Mouse (Mus musculus) spleen, adult 18-20 months (tissue): ENCODE measurements at regions not wholly inside any gene's neighbourhood (a gene's known extent, or its start where the extent isn't known, plus 50 kb on each side); places are given as distances from the start of the nearest gene placed in this dataset.
A peak's percentile ranks its signal among the peaks of the same experiment; 100 is the strongest.
"Not testable (repeated sequence)": the region's sequence is repeated elsewhere in the genome, so short reads cannot be mapped to it uniquely, and the experiment has no call there.

ENCODE experiments used
- DNase-seq, 2 experiments: peaks; one replicate each; pipeline ENCODE4 v3.0.0; 2022; ENCODE audit warnings: mixed read lengths in 2 of 2

DNA sequence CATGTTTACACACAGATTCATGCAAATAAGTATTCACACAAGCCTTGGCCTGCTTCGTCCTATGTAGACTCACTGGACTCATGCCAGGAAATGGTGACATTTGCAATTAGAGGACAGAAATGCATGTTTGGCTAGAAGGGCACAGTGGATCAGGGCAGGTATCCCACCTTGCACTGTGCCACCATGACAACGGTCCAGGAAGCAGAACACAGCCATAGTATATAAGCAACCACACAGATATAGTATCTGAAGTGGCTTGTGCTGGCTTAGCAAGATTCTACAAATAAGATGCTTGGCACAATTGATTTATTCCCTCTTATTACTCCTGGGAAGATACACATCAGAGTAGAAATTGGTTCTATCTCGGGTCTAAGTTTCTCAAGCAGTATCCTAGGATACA is 218.0 kb downstream of the Unc5cl start:
- no peak for DNase-seq

DNA sequence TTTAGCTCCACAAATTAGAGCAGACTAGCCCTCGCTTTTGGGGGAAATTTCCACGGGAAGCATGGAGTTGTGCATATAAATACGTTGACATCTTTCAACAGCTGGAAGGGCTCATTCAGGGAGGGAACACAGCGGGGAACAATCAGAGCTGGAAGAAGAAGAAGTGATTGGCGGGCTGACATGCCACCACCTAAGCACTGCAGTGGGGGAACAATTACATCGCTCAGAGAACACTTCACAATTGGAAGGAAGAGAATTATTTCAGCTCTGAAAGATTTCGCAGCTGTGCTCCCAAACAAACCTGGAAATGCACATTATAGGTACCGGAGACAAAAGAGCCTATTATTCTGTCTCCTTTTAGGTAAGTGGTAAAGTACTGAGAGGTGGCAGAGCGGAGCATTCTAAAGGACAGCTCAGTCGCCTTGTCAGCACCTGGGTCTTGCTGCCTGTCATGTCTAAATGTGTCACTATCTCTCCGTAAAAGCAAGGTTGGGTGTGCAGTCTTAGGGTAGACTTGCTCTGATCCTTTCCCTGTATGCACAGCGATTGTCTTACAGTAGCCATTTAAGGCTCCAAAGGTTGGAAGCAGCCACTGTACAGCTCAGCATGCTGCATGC is 223.6 kb downstream of the Unc5cl start:
- no peak for DNase-seq

DNA sequence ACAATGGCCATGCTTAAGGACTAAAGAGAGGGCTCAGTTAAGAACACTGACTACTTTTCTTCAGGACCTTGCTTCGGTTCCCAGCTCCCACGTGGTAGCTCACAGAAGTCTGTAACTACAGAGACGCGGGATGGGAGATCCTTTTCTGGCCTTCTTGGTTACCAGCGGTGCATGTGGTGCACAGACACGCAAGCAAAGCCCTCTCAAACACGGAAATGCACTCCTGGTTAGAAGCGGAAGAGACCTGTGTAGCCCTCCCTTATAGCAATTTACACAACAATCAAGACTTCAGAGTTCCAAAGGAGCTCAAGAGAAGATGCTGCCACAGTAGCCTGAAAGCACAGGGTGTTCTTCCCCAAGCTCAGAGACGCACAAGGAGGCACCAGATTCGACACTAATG is 225.6 kb downstream of the Unc5cl start:
- DNase-seq: no peak

DNA sequence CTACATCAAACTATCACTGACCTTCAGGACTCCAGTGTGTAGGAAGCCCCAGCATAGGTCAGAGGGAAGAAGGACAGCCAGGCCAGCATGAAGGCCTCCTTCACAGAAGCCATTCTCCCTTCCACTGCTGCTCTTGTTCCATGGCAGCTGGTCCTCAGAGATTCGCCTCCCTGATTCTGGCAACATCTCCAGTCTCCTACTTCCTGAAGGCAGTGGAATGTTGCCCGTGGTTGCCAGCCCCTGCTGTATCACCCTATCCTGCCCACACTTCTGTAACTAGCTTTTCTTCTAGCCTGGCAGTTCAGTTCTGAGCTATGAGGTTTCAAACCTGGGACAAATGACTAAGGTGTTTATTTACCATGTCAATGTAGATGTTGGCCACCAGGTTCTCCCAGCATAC is 234.2 kb downstream of the Unc5cl start:
- no peak for DNase-seq

DNA sequence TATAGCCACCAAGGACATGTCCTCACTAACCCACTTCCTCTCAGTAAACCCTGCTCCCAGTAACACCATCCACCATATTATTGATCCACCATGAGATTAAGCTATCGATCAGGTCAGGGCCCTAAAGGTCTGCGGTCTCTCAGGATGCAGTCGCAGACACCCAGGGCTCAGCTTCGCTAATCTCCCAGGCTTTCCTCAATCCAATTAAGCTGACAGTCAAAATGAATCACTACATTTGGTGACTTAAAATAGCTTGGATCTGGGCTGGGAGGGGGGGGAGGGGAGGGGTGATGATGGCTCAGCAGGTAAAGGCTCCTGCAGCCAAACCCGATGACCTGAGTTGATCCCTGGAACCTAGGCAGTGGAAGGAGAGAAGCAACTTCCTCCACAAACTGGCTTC is 233.7 kb upstream of the Lrfn2 start:
- no peak for DNase-seq

DNA sequence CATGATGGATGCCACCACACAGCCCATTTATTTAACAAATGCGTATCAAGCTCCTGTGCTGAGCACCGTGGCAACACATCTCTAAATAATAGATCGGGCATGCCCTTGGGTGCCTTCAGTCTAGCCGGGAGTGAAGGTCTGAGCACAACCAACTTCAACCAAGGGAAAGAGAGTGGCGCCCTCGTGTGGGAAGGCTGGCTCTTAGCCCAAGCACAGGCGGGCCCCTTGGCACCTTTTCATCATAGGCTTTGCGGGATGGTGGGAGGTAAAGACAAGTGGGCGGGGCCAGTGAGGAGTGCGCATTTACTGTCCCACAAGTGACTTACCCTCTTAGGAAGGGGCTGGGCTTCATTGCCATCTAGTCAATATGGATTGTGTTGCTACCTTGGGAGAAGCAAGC is 231.6 kb upstream of the Lrfn2 start:
- no peak for DNase-seq

DNA sequence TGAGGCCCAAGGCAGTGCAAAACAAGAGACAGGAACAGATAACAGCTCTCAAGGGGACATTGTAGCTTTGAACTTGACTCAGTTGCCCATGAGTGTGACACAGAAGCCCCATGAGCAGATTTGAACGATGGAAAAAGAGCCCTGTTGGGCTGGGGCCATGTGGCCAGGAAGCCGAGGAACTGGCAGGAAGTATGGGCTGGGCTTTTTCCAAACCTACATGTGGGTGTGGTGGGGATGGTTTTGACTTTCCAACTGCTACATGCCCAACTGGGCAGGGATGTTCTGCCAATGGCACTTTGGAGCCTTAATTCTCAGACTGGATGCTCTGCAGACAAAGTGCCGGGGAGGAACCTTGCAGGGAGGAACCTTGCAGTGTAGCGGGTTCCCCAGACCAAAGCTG is 211.7 kb upstream of the Lrfn2 start:
- no peak for DNase-seq

DNA sequence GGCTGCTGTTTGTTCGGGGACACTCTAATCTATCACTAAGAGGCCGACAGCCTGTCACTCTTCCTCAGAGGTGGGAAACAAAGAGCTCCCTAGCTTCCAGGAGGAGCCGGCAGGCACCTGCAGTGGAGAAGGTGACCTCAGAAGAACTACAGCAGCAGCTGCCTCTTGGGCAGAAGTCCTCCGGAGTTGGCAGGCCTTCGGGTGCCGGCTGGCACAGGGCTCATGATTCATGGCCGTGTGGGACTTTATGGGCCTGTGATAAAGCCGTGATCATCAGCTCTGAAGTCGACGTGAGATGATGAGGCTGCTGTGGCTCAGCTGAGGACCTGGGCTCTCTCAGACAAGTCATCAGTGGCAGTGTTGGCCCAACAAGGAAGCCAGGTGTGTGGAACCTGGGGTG is 208.9 kb upstream of the Lrfn2 start:
- no peak for DNase-seq

DNA sequence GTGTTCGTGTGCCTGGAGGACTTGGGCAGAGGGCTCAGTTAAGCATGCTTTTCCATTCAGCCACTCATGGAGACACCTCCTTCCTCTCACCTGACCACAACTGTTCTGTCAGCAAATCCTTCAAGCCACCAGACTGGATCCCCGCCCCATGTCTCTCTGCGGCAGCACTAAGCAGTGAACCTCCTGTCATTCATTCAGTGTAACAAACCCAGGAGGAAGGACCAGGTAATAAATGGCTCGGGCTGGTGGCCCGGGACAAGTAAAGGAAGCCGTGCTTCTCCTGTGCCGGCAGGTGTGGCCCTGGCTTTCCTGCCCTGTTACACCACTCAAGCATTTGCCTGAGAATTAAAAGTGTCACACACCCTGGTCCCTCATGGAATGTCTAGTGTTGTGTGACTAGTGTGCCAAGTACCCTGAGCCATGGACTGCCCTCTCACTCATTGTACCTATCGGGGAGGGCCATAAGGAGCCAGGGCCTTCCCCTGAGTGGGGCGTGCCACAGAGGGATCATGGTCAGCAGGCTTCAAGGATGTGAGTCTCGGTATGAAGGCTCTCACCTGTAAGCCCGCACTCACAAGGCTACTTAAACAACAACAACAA is 207.6 kb upstream of the Lrfn2 start:
- no peak for DNase-seq

DNA sequence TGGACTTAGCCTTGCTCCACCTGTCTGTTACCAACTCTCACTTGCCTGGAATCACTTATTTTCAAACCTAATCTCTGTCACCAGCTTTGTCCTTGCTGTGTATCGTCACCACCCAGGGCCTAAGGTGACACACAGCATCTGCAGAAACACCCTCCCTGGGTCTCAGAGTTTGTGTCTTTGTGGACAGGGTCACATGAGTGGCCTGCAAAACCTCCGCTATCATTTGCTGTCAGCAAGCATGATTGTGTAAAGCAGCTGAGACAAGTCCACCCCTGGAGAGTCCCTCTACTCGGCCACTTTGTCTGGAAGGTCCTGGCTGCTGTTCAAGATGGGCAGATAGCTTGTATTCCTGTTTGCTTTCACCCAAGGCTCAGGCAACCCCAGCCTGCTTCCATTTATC is 205.7 kb upstream of the Lrfn2 start:
- DNase-seq: no peak

DNA sequence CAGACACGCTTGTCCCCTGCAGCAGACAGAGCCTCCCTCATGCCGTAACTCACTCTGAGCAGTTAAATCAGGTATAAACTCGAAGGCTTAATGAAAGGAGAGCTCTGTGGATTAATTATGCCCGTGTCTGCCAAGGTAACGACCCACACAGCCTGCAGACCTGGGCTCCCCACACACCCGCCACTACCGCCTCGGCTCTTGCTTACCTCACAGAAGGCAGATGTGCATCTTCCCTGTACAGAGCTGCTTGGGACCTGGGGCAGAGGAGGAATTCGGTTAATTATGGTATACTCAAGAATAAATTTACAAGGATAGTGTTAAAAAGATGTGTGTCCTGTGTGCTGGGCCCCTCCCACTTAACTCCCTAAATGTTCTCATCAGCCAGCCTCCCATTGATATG is 198.4 kb upstream of the Lrfn2 start:
- DNase-seq: no peak

DNA sequence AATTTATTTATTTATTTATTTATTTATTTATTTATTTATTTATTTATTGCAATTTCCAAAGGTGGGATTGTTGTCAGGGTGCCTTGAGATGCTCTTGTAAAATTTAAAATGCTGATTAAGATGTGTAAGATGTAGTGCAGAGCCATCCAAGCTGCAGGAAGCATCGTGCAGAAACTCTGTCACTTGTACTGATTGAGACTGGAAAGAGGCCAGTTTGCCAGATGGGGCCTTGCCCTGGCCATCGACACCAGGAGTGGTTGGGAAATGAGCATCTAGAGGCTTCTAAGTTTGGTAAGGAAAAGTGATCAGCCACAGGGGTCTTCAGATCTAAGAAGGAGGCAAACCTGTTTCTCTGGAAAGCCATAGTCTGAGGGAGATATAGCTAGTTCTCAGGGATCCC is 195.0 kb upstream of the Lrfn2 start:
- DNase-seq: not testable (repeated sequence)

DNA sequence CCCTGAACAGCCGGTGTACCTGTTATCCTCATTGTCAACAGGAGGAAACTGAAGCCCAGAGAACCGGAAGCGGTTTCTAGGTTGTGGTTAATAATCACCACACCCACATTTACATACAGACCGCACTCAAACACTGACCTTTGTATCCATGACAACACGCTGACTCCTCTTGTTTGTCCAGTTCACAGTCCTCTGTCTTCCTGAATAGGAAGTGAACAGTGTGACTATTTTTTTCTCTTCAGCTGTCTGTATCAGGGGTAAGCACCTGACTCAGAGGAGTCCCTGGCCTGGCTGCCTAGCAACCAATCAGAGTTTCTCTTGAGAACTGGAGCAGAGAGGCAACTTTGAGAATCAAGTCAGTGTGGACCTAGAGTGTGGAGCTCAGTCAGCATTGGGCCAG is 193.5 kb upstream of the Lrfn2 start:
- DNase-seq: peak; percentile 21 to 25

DNA sequence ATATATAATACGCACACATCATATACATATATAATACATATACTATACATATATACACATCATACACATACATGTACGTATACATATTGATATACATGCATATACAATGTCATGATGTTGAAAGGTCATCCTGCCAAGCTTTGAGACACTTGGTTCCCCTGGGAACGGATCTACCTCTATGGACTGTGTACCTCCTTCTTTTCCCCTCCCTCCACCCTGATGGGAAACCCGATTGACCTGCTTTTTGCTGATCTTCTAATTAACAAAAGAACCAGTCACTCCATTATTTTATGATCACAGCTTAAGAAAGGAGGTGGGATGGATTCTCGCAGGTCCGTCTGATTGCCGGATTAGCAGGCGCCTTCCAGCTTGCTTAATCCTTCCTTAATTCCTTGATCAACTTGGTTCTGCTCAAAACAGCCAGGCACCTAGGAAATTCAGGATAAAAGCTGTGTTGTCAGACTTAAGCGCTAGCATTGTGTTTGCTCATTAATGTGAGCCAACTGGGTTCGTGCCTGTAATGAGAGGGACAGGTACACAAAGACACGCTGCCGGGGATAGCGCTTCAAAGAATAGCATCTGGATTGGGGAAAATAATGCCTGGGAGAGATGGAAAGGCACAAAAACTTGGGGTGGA is 189.3 kb upstream of the Lrfn2 start:
- no peak for DNase-seq

DNA sequence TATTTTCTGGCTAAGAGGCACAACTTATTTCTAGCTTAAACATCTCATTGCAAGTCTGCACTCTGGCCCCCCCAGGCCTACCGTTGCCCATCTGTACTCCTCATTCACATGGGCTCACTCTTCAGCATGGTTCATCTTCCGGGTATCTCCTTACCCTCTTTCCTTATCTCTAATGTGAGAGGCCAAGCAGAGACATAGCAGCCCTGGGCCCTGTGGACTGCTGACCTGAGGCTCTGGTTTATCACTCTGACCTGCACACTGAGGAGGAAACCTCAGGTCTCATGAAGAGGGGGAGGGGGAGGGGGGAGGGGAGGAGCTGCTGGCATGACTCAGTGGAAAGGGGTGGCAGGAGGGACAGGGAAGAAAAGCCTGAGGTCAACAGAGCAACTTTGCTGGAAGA is 162.1 kb upstream of the Lrfn2 start:
- DNase-seq: no peak

DNA sequence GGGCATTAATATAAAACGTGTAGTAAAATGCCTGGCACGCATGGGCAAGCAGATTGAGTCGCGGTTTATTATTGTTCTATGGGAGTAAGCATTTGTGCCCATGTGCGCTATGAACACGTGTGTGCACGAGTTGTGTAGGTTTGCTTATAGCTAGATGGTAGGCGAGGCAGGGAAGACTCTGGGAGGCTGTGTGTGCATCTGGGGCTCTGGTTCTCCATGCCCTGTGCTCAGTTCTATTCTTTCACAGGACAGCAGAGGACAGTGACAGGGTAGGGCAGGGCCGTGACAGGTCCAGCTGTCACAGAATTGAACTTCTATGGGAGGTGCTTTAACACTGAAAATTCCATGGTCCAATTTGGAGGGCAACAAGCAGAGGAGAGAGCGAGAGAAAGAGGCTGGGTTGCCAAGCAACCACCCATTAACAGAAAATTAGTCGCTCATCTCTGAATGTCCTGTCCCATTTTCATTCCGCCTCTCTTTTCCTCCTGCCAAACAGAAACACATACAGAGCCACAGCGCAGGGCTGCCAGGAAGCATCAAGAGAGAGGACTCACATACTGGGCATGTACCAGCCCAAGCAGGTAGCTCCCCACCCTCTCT is 160.4 kb upstream of the Lrfn2 start:
- no peak for DNase-seq

DNA sequence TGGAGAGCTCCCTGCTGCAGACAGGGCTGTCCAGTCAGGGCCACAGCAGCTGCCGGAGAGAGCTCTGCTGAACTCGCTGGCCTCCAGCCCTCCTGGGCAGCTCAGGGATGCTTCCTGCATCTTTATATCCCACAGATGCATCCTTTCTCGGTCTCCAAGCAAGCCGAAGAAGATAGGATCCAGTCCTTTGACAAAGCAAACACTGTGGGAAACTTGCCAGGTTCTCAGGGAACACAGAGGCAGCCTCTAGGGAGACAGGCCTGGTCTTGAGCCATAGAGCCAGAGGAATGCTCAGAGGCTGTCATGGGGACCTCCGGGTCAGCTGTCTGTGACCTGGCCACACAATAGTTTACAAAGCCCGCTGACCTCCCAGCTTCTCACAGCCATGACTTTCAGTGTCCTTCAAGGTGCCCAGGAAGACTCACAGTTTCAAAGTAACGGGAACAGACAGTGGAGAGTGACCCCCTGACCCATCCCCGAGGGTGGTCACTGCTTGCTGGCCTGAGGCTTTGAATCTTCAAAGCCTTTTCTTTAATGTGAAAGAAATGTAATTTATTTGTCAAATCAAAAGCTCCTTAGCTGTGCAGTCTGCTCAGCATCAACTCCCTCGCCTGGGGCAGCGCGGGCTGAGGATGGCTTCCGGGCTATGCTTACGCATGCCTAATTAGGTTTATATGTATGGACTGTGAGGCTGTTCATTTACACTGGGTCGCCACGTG is 157.8 kb upstream of the Lrfn2 start:
- DNase-seq: no peak

DNA sequence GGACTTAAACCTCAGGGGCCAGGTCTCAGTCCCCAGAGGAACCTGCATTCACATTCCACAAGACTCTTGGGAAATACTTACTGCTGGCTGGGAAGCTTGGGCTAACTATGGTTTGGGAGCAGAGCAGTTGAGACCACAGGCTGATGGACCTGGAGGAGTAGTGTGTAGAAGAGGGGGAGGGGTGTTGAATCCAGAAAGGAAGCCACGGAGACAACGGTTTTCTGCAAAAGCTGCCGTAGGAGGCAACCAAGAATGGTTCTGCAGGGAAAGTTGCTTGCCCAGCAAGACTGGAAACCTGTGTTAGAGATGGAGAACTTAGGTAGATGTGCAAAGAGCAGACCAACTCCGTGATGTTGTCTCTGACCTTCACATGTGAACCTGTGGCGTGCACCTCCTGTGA is 156.7 kb upstream of the Lrfn2 start:
- DNase-seq: no peak

DNA sequence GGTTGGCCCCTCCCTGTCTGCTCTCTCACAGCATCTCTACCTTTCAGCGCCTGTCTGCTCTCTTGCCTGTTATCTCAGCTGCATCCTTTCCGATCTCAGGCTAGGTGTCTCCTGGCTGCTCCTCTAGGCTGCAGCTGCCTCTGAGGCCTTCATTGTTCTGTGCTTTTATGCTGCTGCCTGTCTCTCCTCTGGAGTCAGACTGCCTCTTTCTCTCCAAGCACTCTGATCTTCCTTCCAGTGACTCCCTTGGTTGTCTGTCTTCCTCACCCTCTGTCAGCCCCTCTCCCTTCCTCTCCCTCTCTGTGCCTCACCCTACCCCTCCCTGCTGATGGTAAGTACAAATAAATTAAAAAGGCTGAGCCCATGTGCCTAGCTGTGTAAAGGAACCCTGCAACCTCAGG is 155.7 kb upstream of the Lrfn2 start:
- DNase-seq: no peak

DNA sequence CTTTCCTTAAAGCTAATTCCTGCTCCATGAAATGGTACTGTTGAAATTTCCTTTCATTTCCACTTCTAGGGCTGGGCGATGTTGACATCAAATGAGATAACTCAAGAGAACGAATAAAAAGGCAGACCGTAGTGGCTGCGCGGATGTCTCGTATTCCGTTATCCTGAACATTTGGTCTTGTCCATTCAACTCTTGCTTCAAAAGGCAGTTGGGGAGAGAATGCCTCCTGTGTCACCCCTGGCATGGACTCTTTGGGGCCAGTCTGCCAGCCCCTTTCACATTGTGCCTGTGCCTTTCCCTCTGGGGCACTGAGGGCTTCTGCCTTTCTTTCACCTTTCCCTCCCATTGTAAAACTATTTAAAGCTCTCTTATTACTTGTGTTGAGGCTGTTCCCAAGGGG is 152.0 kb upstream of the Lrfn2 start:
- DNase-seq: no peak

DNA sequence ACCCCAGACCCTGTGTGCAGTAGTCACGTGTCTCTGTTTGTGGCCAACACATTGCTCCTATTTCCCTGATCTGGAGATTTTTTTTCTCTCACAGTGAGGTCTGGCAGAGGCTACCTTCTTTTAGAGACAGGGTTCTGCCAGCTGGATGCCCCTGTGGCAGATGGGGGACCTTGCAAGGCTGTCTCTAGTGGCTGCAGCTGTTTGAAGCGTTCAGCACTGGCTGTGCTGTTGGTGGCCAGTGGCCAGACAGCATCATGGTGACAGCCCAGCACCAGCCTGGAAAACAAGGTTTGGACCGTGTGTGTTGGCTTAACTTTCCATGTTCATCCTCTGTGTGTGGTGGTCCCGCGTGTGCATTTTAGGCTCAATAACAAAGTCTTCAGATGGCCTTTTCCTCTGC is 147.8 kb upstream of the Lrfn2 start:
- DNase-seq: no peak

DNA sequence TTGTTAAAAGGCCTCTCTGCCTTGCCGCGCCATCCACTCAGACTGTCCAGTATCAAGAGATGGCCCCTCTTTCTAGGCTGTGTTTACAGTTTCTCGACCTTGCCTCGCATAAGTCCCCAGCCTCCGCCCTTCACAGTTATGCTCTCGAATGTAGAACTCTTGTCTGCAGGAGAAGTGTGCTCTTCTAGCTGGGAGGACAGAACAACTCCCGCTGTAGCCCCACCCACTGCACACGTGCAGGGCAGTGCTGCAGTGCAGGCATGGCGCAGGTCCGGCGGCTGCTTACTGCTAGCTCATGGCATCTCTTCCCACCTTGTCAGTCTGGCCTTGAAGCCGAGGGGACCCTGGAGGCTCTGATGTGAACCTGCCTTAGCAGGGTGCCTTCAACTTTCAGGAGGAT is 145.7 kb upstream of the Lrfn2 start:
- DNase-seq: no peak

DNA sequence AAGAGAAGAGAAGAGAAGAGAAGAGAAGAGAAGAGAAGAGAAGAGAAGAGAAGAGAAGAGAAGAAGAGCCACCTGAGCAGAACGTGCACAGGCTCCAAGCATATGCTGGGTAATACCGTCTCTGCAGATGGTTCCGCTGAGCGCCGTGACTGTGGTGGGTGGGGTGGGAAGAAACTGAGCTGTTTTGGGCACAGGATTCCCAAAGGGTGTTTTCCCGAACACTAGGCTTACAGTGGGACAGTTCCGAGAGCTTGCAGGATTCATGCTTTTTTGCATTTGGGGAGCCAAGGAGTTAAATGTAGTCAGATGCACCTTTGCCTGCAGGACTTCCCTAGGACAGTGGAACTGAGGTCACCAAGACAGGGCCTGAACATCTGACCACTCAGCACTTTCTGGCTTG is 142.3 kb upstream of the Lrfn2 start:
- DNase-seq: no peak

DNA sequence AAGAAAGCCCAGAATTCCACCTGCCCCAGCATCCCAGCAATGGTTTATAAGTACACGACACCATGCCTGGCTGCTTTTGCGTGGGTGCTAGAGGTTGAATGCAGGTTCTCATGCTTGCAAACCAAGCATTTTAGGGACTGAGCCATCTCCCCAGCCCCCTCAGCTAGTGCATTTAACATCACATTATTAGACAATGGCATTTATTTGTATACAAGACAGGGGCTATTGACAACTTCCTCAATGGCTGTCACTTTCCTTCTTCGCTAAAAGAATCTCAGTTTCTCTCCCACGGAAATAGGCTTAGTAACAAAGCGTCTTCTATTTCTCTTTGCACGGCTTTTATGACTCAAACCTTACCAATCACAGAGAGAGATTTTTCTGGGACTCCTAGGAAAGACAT is 141.7 kb upstream of the Lrfn2 start:
- DNase-seq: no peak
